Mouse (Mus musculus): ENCODE measurements at regions not wholly inside any gene's neighbourhood (a gene's known extent, or its start where the extent isn't known, plus 50 kb on each side); places are given as distances from the start of the nearest gene placed in this dataset.

- no peak for TF ChIP-seq CTCF (IDR thresholded peaks at IDR 0.05; ENCODE audit: extremely low read depth, insufficient read depth, insufficient read length, insufficient replicate concordance)
- TF ChIP-seq POLR2A (IDR thresholded peaks at IDR 0.05; ENCODE audit: low read depth, low read length): no peak
Measured at GRCm38 (mm10) chr10:17669401-17669800, 53.6 kb upstream of the Cited2 start.

All from spleen, adult 2 months (tissue).